Mouse (Mus musculus) Muller cell, postnatal 12 days (primary cell): ENCODE data around the gene Stk24.
"Not testable (repeated sequence)": the region's sequence is repeated elsewhere in the genome, so short reads cannot be mapped to it uniquely, and the experiment has no call there.

Experiments used
- DNase-seq: peaks from one replicate; pipeline ENCODE4 v3.0.0-alpha.2; 2015; ENCODE audit errors: inconsistent ontology term

The Stk24 gene

DNA sequence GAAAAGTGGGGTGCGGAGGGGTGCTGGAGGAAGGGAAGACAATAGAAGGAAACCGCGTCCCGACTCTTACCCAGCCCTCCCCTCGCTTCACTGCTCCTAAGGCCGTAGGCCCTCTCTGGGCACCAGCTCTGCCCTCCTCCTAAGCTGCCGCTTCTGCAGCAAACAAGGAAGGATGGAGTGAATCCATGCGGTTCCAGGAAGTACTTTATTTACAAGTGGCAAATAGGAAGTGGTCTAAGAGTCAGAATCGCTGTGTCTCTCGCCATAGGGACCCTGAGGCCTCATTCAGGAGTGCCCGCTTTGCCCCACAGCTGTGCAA, at the start of gene Stk24:
Stk24 (minus strand) TSS at position 185 of the 319 bp plus-strand sequence.
- no peak for DNase-seq

DNA sequence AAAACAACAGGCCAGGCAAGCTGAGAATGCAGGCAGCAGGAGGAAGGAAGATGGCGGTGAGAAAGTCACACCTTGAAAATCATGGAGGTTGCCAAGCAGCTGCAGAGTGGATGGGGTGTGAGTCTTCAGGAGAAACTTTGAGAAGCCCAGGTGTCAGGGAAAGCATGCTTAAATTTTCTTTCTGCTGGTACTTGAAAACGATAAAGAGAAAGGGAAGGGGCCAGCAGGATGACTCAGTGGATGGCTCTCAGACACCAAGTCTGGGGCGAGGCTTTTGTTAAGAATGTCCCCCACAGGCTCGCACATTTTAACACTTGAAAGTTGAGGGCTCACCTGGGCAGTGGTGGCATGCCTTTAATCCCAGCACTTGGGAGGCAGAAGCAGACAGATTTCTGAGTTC, 48.3 kb upstream of the Stk24 start:
- DNase-seq: no peak

DNA sequence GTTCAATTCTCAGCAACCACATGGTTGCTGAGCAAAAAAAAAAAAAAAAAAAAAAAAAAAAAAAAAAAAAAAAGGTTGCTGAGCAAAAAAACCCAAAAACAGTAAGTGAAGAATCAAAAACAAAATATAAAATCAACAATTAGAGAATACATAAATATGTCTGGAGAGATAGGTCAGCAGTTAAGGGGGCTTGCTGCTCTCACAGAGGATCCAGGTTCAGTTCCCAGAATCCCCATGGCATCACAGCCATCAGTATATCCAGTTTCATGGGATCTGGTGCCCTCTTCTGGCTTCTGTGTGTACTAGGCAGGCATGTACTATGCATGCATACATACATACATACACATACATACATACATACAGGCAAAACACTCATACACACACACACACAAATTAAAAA, 46.9 kb upstream of the Stk24 start:
- no peak for DNase-seq

DNA sequence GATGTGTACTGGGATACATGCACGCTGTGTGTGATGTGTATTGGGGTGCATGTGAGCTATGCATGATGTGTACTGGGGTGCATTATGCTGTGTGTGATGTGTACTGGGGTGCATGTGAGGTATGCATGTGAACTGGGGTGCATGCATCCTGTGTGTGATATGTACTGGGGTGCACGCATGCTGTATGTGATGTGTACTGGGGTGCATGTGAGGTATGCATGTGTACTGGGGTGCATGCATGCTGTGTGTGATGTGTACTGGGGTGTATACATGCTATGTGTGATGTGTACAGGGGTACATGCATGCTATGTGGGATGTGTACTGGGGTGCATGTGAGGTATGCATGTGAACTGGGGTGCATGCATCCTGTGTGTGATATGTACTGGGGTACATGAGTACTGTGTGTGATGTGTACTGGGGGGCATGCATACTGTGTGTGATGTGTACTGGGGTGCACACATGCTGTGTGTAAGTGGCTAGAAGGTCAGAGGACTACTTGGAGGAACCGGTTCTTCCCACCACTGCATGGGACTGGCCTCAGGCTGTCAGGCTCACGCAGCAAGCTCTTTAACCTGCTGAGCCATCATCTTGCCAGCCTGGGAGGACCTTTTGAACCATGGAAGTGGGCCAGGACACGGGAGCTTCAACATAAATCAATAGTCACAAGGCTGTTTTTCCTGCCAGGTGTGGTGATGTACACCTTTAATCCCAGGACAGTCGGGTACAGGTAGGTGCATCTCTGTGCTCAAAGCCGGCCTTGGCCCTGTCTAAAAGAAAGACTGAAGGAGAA, 45.4 kb upstream of the Stk24 start:
- no peak for DNase-seq

DNA sequence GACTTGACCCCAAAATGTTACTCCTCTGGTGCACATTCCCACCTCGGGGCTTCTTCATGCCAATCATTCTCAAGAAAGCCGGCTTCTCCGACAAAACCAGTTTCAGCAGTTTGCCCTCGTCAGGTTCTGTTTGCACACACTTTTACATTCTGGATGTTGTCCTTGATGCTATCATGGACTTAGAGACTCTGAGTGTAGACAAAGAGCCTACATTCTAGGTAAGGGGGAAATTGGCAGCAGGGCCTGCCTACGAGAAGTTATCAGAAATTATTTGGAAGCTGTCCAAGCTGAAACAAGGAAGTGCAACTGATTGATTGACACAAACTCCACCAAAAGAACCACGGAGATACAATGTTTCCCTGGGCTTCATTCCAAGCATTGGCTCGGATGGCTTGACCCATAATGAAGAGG, 43.5 kb upstream of the Stk24 start:
- no peak for DNase-seq

DNA sequence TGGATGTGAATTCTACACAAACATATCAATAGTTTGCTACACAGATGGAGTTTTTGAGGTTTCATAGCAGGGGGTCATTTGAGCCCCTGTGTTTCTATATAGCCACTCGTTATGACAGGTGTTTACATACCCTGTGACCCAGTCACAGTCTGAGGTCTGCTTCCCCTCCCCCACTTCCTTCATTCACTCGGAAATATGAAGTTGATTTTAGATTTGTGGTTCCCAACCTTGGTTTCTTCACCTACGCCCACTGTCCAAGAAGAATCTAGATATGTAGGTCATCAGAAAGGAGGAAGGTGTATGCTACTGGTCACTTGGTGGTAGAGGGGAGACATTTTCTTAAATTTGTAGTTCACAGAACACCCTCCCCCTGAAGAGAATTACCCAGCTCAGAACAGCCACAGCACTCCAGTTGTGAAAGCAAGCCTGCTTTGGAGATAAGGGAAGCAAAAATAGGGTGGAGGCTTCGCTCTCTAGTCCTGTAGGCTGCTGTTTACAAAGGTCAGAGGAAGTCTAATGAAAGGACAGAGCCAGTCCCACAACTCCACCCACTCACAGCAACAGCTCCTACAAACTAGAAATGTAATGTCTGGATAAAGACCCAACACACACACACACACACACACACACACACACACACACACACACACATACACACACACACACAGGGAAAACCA, 43.0 kb upstream of the Stk24 start:
- no peak for DNase-seq

DNA sequence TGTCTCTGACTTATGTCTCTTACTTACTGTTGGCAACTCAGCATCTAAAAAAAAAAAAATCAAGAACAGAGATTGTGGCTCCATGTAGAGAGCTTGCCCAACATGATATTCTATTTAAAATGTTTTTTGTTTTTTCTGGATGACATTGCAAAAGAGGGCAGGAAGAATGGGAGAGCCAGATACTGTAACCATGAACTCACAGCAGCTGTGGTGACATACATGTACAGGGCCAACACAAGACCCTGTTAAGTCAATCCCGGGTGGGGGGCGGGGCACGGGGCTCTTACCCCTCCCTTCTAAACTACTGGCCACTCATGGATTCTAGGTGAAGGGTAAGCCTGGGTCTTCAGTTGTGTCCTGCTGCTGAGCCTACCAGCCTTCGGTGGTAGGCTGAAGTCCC, 42.2 kb upstream of the Stk24 start:
- no peak for DNase-seq

DNA sequence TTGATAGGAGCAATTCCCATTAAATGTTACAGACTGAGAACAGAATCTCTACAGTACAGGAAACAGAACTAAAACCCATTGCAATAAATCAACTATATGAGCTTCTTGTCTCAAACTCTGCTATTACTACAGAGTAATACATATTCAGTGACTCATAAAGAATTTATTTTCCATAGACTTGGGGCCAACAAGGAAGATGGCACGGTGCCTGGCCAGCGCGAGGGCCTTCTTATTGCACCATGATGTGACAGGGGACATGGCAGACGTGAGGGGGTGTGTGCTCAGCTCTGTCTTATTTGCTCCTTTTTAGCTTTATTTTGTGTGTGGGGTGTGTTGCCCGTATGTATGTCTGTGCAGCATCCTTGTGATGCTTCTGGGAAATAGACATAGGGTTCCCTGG, 37.8 kb upstream of the Stk24 start:
- peak; percentile 84 for DNase-seq

DNA sequence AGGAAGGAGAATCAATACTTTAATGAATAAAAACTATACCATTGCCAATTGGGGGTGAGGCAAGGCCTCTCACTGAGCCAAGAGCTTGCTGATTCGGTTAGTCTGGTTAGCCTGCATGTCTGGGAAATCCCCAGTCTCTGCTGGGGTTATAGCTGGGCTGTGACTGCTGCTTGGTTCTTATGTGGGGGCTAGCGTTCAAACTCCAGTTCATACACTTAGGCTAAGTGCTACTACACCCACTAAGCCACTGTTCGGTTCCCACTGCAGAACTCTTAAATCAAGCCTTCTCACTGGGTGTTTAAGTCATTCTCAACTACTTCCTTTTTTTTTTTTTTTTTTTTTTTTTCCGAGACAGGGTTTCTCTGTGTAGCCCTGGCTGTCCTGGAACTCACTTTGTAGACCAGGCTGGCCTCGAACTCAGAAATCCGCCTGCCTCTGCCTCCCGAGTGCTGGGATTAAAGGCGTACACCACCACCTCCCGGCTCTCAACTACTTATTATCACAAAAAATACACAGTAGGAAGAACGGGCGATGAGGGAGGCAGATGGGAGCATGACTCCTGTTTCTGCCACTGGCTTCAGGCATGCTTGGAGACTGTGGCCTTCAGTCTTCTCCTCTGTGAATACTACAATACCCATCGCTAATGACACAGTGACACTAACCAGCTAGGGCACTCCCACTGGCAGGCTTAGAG, 37.0 kb upstream of the Stk24 start:
- DNase-seq: no peak

DNA sequence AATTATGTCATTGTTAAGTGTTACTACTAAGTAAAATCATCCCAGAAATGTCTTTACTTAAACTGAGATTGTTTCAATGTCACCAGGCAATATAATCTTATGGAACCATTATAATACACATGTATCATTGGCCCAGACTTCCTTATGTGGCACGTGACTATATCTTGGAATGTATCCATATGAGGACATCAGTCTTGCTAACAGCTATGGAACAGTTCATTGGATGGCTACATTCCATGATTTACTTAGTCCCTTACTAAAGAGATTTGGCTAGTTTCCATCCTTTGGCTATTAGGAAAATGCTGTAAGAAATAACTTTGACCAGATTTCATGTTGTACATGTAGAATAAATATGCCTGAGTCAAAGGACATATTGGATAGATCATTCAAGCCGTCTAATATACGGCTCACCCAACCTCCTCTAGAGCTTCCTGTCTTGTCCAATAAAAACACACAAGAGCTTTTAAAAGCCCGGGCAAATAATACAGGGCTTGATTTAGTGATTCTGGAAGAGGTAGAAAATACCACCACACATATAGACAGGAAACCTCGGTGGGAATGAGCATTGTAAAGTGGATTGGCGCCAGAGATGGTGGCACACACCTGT, 34.9 kb upstream of the Stk24 start:
- DNase-seq: no peak

DNA sequence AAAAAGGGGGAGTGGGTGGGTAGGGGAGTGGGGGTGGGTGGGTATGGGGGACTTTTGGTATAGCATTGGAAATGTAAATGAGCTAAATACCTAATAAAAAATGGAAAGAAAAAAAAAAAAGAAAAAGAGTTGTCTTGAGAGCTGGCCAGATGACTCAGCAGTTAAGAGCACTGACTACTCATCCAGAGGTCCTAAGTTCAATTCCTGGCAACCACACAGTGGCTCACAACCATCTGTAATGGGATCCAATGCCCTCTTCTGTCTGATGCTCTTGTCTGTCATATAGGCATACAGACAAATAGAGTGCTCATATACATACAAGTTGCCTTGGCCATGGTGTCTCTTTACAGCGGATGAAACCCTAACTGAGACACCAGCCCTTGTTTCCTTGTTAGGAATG, 33.9 kb upstream of the Stk24 start:
- not testable (repeated sequence) for DNase-seq

DNA sequence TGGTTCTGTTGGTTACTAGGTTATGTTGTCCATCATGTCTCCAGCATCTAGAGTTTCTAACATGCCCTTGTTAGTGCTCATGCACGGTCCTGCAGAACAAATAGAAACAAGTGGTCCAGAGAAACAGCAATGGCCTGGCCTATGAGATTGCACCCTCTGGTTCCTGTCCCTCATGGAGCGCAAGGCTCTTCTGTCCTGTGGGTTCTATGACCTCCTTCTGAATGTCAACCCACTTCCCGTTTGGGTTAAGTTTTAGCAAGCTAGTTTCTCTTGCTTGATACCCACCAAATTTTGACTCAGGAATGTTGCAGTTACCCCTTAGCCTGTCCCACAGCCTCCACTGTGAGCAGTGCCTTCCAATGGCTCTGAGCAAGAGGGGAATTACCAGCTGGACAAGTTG, 29.1 kb upstream of the Stk24 start:
- DNase-seq: no peak

DNA sequence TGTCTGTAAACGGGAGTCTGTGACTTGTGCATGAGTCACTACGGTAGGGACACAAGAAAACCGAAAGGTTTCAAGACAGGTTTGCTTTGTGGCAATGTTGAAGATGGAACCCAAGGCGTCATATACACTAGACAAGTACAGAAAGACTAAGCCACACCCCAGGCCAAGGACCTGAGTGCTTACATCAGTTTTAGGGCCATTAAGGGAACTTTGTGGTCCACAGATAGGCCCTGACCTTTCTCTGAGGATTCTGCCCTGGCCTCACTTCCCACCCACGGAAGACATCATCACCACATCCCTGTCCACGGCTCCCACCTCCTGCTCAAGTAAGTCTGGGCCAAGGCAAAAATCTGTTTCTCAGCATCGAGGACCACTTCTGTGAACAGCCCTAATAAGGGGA, 27.1 kb upstream of the Stk24 start:
- no peak for DNase-seq

DNA sequence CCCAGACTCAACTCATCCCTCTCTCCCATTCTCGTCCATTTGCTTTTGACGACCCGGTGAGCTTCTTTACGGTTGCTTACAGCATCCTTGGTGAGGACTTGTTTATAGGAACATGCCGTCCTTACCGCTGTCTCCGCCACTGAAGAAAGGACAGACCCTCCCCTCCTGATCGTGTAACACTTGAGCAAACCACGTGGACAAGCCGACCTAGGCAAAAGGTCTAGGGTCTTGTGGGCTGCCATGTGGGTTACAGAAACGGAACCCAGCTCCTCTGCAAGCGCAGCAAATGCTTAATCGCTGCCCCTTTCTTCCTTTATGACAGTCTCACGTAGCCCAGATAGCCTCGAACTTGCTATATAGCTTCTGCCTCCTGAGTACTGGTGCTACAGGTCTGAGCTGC, 25.7 kb upstream of the Stk24 start:
- DNase-seq: no peak

DNA sequence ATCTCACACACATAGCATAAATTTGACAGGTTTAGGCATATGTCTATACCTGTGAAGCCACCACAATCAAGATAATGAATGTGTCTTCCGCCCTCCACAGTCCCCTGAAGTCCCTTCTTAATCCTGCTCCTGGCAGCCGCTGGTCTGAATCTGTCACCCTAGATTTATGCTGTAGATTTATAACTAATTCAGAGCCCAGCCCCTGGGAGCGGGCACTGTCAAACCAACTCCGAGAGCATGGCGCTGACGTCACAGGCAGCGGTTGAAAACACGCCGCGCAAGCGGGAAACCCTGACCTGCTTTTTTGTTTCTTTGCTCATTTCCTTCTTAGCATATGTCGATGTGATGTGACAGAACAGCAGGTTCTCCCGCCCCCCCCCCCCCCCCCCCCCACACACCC, 25.3 kb upstream of the Stk24 start:
- peak; percentile 12 for DNase-seq

DNA sequence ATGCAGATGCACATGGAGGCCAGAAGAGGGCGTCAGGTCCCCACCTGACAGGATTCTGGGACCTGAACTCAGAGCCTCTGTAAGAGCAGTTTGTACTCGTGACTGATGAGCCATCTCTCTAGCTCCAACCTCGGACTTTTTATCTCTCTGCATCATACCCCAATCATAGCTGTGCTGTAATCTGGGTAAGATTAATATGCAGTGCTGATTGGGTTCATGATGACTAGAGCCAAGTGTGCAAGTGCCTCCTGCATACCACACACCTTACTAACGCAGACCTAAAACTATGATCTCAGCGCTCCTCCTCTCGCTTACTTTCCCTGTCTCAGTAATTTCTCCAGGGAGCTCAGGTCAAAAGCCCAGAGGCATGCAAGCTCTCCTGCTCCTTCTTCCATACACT, 19.9 kb upstream of the Stk24 start:
- no peak for DNase-seq

DNA sequence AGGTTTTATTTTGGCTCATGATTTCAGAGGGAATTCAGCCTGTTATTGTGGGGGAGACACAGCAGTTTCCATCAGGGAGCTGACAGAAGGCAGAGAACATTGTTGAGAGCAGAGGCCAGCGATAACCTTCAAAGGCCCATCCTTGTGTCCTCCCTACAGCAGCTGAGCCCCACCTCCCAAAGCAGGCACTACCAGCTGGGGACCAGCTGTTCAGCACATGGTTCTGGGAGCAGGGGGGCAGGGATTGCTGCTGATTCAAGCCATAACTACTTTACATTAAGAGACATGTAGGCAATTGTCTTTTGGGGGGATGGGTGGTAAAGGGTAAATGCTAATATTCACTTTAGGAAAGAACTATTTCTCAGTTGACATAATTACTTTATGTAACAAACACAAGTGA, 17.7 kb upstream of the Stk24 start:
- no peak for DNase-seq

DNA sequence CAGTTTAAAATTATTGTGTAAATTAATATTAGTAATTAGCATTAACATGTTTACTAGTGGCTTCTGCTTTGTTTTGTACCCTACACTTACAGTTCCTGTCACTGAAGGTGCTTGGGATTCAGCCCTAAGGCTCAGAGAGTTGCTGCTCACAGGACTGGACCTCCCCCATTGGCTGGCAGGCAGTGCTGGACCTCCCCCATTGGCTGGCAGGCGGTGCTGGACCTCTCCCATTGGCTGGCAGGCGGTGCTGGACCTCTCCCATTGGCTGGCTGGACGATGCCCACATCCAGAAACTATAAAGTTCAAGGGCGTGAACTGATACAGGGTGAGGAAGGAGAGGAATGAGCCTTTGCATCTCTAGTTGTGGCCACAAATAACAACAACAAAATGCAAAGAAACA, 15.3 kb upstream of the Stk24 start:
- no peak for DNase-seq

DNA sequence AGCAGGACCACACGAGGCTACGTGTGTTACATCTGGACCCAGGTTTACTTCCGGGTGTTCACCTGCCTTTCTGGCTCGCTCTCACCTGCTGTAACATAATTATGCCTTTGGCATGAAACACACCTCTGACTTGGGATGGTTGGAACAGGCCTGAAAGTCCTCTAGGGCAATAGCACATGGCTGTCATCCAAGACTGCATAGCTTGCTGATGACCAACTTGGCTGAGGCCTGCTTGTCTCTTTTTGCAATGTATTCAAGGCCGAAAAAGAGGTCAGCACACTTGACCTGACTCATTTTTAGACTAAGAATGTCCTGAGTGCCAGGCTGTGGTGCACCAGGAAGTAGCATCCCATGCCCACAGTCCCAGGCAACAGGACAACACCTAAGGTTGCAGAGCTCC, 12.1 kb upstream of the Stk24 start:
- peak; percentile 92 for DNase-seq

DNA sequence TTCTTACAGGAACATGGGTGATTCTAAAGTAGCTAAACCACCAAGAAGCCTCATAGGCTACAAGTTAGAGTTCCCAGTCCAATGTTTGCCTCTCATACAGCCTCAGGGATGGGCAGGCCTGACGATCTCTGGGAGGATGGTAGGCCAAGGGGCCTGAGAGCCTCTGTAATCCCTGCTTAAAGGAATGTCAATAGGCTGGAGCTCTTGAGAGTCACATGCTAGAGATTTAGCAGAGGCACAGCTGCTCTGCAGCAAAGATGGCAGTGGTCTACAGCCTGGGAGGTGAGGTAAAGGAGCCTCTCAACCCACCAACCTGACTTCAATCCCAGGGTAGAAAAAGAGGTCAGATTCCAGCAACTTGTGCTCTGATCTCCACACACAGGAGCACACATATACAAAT, 7.9 kb upstream of the Stk24 start:
- no peak for DNase-seq

DNA sequence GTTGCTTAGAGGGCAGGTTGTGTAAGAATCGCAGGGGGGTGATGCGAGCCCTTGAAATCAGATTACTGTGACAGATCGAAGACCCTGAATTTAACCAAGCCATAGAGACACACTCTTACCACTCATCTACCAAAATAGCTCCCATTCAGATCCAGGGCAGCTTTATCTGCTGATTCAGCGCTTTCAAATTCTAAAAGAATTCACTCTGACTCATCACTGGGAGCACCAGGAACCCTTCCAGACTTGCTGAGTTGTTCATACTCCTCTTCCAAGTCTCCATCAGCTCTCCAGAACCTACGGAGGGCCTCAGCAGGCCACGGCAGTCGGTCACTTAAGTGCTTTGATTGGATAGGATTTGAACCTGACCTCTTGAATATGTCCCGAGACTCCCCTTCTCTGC, 5.6 kb upstream of the Stk24 start:
- peak; percentile 81 for DNase-seq

DNA sequence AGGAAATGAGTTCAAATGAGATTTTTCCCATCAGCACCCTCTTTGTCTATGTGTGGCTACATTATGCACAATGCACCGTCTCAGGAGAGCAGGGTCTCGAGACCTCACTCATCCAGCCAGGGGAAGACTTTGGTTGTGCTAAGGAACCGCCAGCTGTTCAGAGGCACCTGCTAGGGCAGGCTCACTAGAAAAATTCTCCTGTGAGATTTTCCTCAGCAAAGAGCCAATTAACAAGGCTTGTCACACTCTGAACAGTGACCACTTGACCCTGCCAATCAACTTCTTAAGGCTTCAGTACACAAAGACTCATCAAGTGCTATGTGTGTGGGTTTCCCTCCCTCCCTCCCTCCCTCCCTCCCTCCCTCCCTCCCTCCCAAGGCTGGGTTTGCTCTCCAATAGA, 4.0 kb upstream of the Stk24 start:
- DNase-seq: peak; percentile 24
